Mouse (Mus musculus): Measurements from ENCODE around the gene Hc. TPM values are rescaled to one million over a fixed set of nuclear protein-coding genes. Genes with fewer than 3 reads are reported as not detected.

Gene Hc
- polyA plus RNA-seq, 1 experiment from 2014 or later: 1.6 TPM

DNA sequence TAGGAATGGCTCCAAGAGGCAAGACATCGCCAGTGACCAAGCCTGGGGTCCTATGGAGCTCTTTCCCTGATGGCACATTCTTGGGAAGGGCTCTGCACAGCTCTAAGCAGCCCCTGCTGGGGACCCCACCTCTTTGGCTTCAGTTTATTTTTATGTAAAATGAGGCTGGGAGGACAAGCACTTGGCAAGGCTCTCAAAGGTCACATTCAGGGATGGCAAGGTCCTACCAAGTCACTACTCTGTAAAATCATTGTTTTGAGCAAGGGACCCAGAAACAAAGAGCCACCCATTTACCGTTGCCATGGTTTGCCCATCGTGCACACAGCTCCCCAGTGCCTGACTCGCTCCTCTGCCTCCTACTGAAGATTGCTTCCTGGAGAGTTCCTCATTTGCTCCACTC is 115.2 kb downstream of the Hc start:
- no peaks in the 10 kb centered on the region for H3K36me3 ChIP-seq
- H3K27me3 ChIP-seq: no peaks in the 10 kb centered on the region
- no peak overlapping the region for H3K4me3 ChIP-seq
- 62% methylated on average over 4 of the region's 4 CpGs for WGBS
- no peak overlapping the region for H3K9ac ChIP-seq
- H3K9me3 ChIP-seq: no peaks in the 10 kb centered on the region
- H3K27ac ChIP-seq: no peak overlapping the region
- no peak overlapping the region for H3K4me2 ChIP-seq
- ATAC-seq (ENCODE audit: borderline replicate concordance, extremely low read depth, low FRiP score, low TSS enrichment): no peak
- H3K4me1 ChIP-seq: peaks cover 6% of the 10 kb centered on the region; the same call in 1 of the 2 replicates

DNA sequence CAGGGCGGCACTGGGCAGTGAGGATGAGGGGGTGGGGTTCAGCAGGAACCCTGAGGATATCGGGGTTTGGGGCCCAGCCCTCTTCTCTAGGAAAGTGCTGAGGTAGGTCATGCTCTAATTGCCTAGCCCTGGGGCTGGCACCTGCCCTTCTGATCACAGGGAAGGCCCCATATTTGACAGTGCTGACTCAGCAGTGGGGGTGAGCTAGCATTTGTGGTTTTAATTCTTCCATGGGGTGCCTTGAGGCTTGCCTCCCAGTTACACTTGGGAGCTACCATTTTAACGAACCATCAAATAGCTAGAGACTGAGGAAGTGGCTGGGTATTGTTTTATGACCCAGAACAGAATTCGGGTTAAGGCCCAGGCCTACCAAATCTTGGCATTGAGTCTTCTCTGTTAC is 115.7 kb downstream of the Hc start:
- no peak for ATAC-seq (ENCODE audit: borderline replicate concordance, extremely low read depth, low FRiP score, low TSS enrichment)
- Histone ChIP-seq H3K9me3 (no peaks in the 10 kb centered on the region), H3K4me1 (peaks cover 6% of the 10 kb centered on the region; the same call in 1 of the 2 replicates), H3K4me3 (no peak overlapping the region), H3K36me3 (no peaks in the 10 kb centered on the region), H3K27me3 (no peaks in the 10 kb centered on the region), H3K4me2 (no peak overlapping the region), H3K9ac (no peak overlapping the region), H3K27ac (no peak overlapping the region)
- 74% methylated on average over 4 of the region's 4 CpGs for WGBS

DNA sequence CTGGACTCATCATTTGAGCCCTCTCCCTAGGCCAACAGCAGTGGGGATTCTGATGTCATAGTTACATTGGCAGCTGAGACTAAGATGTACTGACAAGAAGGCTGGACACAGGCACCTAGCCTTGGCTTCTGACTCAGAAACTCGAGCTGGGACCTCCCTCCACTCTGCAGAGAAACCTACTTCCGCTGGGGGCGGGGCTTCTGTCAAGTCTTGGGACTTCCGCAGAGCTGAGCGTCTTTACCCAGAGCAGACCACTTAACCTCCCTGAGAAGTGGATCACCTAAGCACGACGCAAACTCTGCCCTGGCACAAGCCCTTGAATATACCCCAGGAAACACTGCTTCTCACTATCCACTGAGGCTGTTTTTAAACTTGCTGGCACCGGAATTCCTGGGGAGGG is 116.5 kb downstream of the Hc start:
- Histone ChIP-seq H3K9ac (no peak overlapping the region), H3K27ac (no peak overlapping the region), H3K4me3 (no peak overlapping the region)

DNA sequence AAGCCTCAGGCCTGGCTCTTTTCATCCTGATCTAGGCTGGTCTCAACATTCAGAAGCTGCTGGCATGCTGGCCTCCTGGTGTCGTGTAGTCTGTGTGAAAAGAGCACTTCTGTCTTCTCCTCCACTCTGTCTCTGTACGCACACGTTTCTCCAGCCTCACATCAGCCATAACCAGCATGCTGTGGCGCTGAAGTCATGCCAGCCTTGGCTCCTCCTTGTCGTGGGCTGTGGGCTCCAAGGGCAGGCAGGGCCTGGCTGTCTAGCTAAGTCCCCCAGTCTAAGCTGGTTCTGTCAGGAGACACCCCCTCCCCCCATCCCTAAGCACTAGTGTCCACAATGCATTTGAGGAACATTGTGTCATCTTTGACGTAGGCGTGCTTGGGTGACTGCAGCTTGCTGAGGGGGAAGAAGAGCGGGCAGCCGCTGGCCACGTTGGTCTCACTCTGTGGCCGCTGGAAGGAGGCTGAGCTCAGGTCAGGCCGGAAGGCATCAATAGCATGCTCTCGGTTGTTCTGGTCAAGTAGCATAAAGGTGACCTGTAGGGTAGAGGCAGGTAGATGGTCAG is 117.6 kb downstream of the Hc start:
- no peak overlapping the region for H3K4me3 ChIP-seq
- 66% methylated on average over 13 of the region's 13 CpGs for WGBS
- H3K27me3 ChIP-seq: no peaks in the 10 kb centered on the region
- H3K9ac ChIP-seq: no peak overlapping the region
- no peaks in the 10 kb centered on the region for H3K36me3 ChIP-seq
- H3K4me2 ChIP-seq: no peak overlapping the region
- peaks cover 13% of the 10 kb centered on the region; the same call in 1 of the 2 replicates for H3K4me1 ChIP-seq
- H3K9me3 ChIP-seq: no peaks in the 10 kb centered on the region
- no peak overlapping the region for H3K27ac ChIP-seq
- no peak for ATAC-seq (ENCODE audit: borderline replicate concordance, extremely low read depth, low FRiP score, low TSS enrichment)

More for the DNA sequence above, 116.5 kb downstream of the Hc start:
- ATAC-seq (ENCODE audit: borderline replicate concordance, extremely low read depth, low FRiP score, low TSS enrichment): no peak
- no peaks in the 10 kb centered on the region for H3K9me3 ChIP-seq
- H3K4me1 ChIP-seq: peaks cover 6% of the 10 kb centered on the region; the same call in 1 of the 2 replicates
- no peaks in the 10 kb centered on the region for H3K36me3 ChIP-seq
- H3K27me3 ChIP-seq: no peaks in the 10 kb centered on the region
- H3K4me2 ChIP-seq: peak overlapping the region; percentile 41
- 14% methylated on average over 8 of the region's 8 CpGs for WGBS

DNA sequence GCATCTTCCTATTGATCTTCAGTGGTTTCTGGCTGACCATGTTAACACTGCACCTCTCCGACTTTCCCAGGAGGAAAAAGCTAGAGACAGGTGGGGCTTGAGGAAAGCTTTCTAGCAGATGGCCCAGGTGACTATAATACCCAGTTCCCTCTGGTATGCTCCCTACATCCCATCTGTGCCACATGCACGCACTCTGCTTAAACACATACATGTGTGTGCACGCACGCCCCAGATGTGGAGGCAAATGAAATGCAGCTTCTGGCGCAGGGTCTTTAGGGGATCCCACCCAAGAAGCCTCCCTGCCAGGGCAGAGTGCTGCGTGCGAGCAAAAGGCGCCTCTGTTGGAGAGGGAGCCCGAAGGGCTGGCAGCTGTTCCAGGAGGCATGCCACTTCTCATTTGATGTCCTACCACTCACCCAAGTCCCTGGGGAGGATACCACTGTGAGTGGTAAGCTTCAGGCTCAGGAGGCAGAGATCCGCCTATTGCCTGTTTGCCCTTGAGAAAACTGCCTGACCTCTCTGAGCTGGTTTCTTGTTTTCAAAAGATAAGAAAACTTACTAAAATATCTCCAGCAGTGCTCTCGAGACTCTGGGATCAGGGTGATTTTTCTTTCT is 120.1 kb downstream of the Hc start:
- Histone ChIP-seq H3K27me3 (no peaks in the 10 kb centered on the region), H3K36me3 (no peaks in the 10 kb centered on the region), H3K9ac (no peak overlapping the region), H3K4me1 (peaks cover 16% of the 10 kb centered on the region; the same call in 1 of the 2 replicates), H3K27ac (no peak overlapping the region), H3K9me3 (no peaks in the 10 kb centered on the region), H3K4me3 (no peak overlapping the region), H3K4me2 (no peak overlapping the region)
- WGBS: 70% methylated on average over 11 of the region's 11 CpGs
- no peak for ATAC-seq (ENCODE audit: borderline replicate concordance, extremely low read depth, low FRiP score, low TSS enrichment)

DNA sequence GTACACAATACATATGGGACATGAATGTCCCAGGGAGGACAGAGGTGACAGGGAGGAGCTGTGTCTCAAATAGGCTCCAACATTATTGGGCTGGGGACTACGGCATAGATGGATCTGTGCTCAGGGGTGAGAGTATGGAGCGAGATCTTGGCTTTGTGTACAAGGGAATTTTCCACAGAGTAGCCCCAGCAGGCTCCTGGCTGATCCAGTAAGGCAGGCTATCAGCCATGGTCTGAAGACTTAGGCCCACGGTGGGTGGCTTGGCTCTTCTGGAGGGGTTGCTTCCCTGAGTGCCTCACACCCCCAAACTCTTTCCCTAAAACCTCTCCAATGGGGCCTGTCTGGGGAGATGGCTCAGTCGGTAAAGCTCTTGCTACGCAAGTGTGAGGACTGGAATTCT is 121.0 kb downstream of the Hc start:
- Histone ChIP-seq H3K4me3 (no peak overlapping the region), H3K9ac (no peak overlapping the region), H3K27ac (no peak overlapping the region), H3K4me1 (peaks cover 16% of the 10 kb centered on the region; the same call in 1 of the 2 replicates), H3K4me2 (no peak overlapping the region), H3K9me3 (no peaks in the 10 kb centered on the region), H3K36me3 (no peaks in the 10 kb centered on the region), H3K27me3 (no peaks in the 10 kb centered on the region)
- WGBS: 66% methylated on average over 5 of the region's 5 CpGs
- no peak for ATAC-seq (ENCODE audit: borderline replicate concordance, extremely low read depth, low FRiP score, low TSS enrichment)

DNA sequence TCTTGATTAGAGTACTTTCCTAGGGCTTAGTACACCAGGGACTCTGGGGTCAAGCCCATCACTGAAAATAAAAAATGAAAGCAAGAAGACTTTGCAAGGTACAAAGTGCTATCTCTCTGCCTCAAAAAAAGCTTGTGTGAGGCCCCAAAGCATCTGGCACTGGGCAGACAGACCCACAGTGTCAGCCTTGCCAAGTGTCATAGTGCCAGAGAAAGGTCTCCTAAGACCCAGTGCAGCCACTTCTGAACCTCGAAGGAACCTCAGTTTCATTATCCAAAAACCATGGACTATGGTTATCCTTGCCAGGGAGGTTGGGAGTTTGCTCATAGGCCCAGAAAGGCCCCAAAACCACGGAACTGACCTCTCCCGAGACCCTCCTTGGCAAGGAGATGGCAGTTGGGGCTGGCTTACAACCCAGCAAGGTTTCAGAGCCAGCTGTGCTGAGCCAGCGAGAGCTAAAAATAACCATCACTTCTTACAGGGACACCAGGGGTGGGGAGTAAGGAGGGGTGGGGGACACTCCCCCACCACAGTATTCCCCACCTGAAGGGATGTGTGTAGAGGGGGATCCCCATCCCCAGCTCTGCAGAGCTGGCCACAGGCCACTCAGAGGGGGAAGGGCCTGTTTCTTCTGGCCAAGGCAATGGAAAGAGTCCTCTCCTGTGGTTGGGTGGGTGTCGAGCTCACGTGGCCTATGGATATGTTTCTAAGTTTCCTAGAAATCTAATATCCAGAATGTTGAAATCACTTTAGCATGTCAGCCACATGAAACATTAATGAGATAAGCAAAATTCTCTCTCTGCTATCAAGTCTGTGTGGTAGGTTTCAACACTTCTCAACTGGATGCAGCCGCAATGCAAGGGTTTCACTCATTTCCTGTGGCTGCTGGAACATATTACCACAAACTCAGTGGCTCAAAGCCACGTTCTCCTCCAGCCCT is 122.7 kb downstream of the Hc start:
- 0 out of 2 replicates have a peak, but pooled peaks have one; percentile 27 for ATAC-seq (ENCODE audit: borderline replicate concordance, extremely low read depth, low FRiP score, low TSS enrichment)
- no peak overlapping the region for H3K4me2 ChIP-seq
- H3K9ac ChIP-seq: no peak overlapping the region
- H3K36me3 ChIP-seq: no peaks in the 10 kb centered on the region
- no peaks in the 10 kb centered on the region for H3K27me3 ChIP-seq
- no peak overlapping the region for H3K4me3 ChIP-seq
- 50% methylated on average over 8 of the region's 8 CpGs for WGBS
- 0 out of 2 replicates have a peak, but pooled peaks cover 10% of the 10 kb centered on the region for H3K4me1 ChIP-seq
- no peaks in the 10 kb centered on the region for H3K9me3 ChIP-seq
- no peak overlapping the region for H3K27ac ChIP-seq

DNA sequence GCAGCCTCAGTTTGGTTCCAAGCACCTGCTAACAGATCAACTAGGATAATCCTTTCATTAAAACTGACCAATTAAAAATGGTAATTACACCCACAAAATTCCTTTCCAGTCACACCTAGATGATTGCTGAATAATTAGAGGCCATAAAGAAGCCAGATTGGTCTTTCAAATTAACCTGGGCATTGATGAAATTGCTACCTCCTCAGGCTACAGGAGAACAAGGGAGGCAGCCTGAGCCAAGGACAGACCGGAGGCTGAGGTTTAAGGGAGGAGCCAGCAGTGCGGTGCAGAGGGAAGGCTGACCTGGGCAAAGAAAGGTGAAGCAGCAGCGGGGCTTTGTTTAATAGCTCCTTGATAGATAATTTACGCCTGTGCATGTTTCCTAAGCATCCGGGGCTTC is 123.8 kb downstream of the Hc start:
- 15% methylated on average over 5 of the region's 5 CpGs for WGBS
- H3K9ac ChIP-seq: no peak overlapping the region
- no peaks in the 10 kb centered on the region for H3K9me3 ChIP-seq
- no peaks in the 10 kb centered on the region for H3K36me3 ChIP-seq
- H3K4me3 ChIP-seq: no peak overlapping the region
- H3K4me1 ChIP-seq: 0 out of 2 replicates have a peak, but pooled peaks cover 10% of the 10 kb centered on the region
- no peak for ATAC-seq (ENCODE audit: borderline replicate concordance, extremely low read depth, low FRiP score, low TSS enrichment)
- no peaks in the 10 kb centered on the region for H3K27me3 ChIP-seq
- no peak overlapping the region for H3K4me2 ChIP-seq
- H3K27ac ChIP-seq: no peak overlapping the region

Other genes with a start within 250 kb of the Hc start
- 93.2 and 94.1 TPM in 2 replicates for gene Fbxw2, start 235.1 kb downstream of the Hc start, polyA plus RNA-seq (2015; fragmentation: Nextera tagmentation; extraction: Ambion mirVana)
- not detected in 2 replicates for gene Gm34653, start 228.4 kb downstream of the Hc start, polyA plus RNA-seq (2015; fragmentation: Nextera tagmentation; extraction: Ambion mirVana)
- gene Cutal, start 187.0 kb downstream of the Hc start, polyA plus RNA-seq (2015; fragmentation: Nextera tagmentation; extraction: Ambion mirVana): 0.63 and 0.75 TPM in 2 replicates
- 110 TPM in 2 replicates for gene Psmd5, start 186.5 kb downstream of the Hc start, polyA plus RNA-seq (2015; fragmentation: Nextera tagmentation; extraction: Ambion mirVana)
- 3.2 and 4.2 TPM in 2 replicates for gene Phf19, start 147.4 kb downstream of the Hc start, polyA plus RNA-seq (2015; fragmentation: Nextera tagmentation; extraction: Ambion mirVana)
- 1.9 and 2.7 TPM in 2 replicates for gene Traf1, start 99.7 kb downstream of the Hc start, polyA plus RNA-seq (2015; fragmentation: Nextera tagmentation; extraction: Ambion mirVana)
- gene AI182371, start 40.1 kb upstream of the Hc start, polyA plus RNA-seq (2015; fragmentation: Nextera tagmentation; extraction: Ambion mirVana): 0.30 and 0.66 TPM in 2 replicates
- gene Cntrl, start 48.1 kb upstream of the Hc start, polyA plus RNA-seq (2015; fragmentation: Nextera tagmentation; extraction: Ambion mirVana): 25.5 and 26.3 TPM in 2 replicates
- 315 and 333 TPM in 2 replicates for gene Rab14, start 139.7 kb upstream of the Hc start, polyA plus RNA-seq (2015; fragmentation: Nextera tagmentation; extraction: Ambion mirVana)
- gene Gsn, start 194.9 kb upstream of the Hc start, polyA plus RNA-seq (2015; fragmentation: Nextera tagmentation; extraction: Ambion mirVana): 170 and 187 TPM in 2 replicates